Mouse (Mus musculus): ENCODE measurements around the gene Stxbp2. TPM values are rescaled to one million over a fixed set of nuclear protein-coding genes. Genes with fewer than 3 reads are reported as not detected.

Gene Stxbp2
- total and polyA plus RNA-seq, 3 experiments, result 181 to 514 (median 287) TPM

- Histone ChIP-seq H3K27me3 (ENCODE audit: insufficient read depth, low read length) (no peaks in the 10 kb centered on the region), H3K4me3 (ENCODE audit: low read depth, low read length) (no peak overlapping the region), H3K36me3 (replicated peaks) (peaks cover 56% of the 10 kb centered on the region), H3K4me1 (ENCODE audit: insufficient read depth, low read depth, low read length) (peaks cover 24% of the 10 kb centered on the region), H3K9me3 (replicated peaks) (no peaks in the 10 kb centered on the region)
- no peak for DNase-seq (ENCODE audit: low spot score)
- no peak for ATAC-seq (ENCODE audit: extremely low read depth, insufficient number of reproducible peaks, low FRiP score, poor library complexity, severe bottlenecking)
- TF ChIP-seq GATA1 (IDR thresholded peaks at IDR 0.05; ENCODE audit: borderline replicate concordance, low read length), result no peak
- TF ChIP-seq TAL1 (conservative IDR thresholded peaks at IDR 0.05; ENCODE audit: low read depth, low read length), result no peak
- TF ChIP-seq GATA2 (IDR thresholded peaks at IDR 0.05; ENCODE audit: borderline replicate concordance, low read depth, low read length), result no peak
- TF ChIP-seq CTCF (IDR thresholded peaks at IDR 0.05; ENCODE audit: low read depth, low read length), result no peak
- no peak for TF ChIP-seq POLR2AphosphoS5 (IDR thresholded peaks at IDR 0.05; ENCODE audit: insufficient replicate concordance, low read depth, low read length)
These were observed 51.7 kb downstream of the Stxbp2 start for GRCm38 (mm10) chr8:3682435-3682834.

- ATAC-seq (ENCODE audit: extremely low read depth, insufficient number of reproducible peaks, low FRiP score, poor library complexity, severe bottlenecking), result no peak
- TF ChIP-seq GATA1 (IDR thresholded peaks at IDR 0.05; ENCODE audit: borderline replicate concordance, low read length) (no peak), GATA2 (IDR thresholded peaks at IDR 0.05; ENCODE audit: borderline replicate concordance, low read depth, low read length) (no peak), CTCF (IDR thresholded peaks at IDR 0.05; ENCODE audit: low read depth, low read length) (no peak), TAL1 (conservative IDR thresholded peaks at IDR 0.05; ENCODE audit: low read depth, low read length) (no peak), POLR2AphosphoS5 (IDR thresholded peaks at IDR 0.05; ENCODE audit: insufficient replicate concordance, low read depth, low read length) (no peak)
- Histone ChIP-seq H3K27me3 (ENCODE audit: insufficient read depth, low read length) (peaks cover 4% of the 10 kb centered on the region; the same call in 1 of the 2 replicates), H3K9me3 (replicated peaks) (no peaks in the 10 kb centered on the region), H3K4me1 (ENCODE audit: insufficient read depth, low read depth, low read length) (peaks cover 17% of the 10 kb centered on the region), H3K4me3 (ENCODE audit: low read depth, low read length) (no peak overlapping the region), H3K36me3 (replicated peaks) (peaks cover 51% of the 10 kb centered on the region)
- no peak for DNase-seq (ENCODE audit: low spot score)
These were observed 52.8 kb downstream of the Stxbp2 start for GRCm38 (mm10) chr8:3683408-3684176.

GRCm38 (mm10) chr8:3684530-3684929, 53.8 kb downstream of the Stxbp2 start:
- Histone ChIP-seq H3K9me3 (replicated peaks) (no peaks in the 10 kb centered on the region), H3K4me1 (ENCODE audit: insufficient read depth, low read depth, low read length) (peaks cover 7% of the 10 kb centered on the region), H3K27me3 (ENCODE audit: insufficient read depth, low read length) (peaks cover 4% of the 10 kb centered on the region; the same call in 1 of the 2 replicates), H3K4me3 (ENCODE audit: low read depth, low read length) (no peak overlapping the region), H3K36me3 (replicated peaks) (peaks cover 42% of the 10 kb centered on the region)
- DNase-seq (ENCODE audit: low spot score) (no peak), ATAC-seq (ENCODE audit: extremely low read depth, insufficient number of reproducible peaks, low FRiP score, poor library complexity, severe bottlenecking) (no peak)
- no peak for TF ChIP-seq GATA1 (IDR thresholded peaks at IDR 0.05; ENCODE audit: borderline replicate concordance, low read length)
- no peak for TF ChIP-seq POLR2AphosphoS5 (IDR thresholded peaks at IDR 0.05; ENCODE audit: insufficient replicate concordance, low read depth, low read length)
- TF ChIP-seq TAL1 (conservative IDR thresholded peaks at IDR 0.05; ENCODE audit: low read depth, low read length), result no peak
- TF ChIP-seq GATA2 (IDR thresholded peaks at IDR 0.05; ENCODE audit: borderline replicate concordance, low read depth, low read length), result no peak
- no peak for TF ChIP-seq CTCF (IDR thresholded peaks at IDR 0.05; ENCODE audit: low read depth, low read length)

DNA sequence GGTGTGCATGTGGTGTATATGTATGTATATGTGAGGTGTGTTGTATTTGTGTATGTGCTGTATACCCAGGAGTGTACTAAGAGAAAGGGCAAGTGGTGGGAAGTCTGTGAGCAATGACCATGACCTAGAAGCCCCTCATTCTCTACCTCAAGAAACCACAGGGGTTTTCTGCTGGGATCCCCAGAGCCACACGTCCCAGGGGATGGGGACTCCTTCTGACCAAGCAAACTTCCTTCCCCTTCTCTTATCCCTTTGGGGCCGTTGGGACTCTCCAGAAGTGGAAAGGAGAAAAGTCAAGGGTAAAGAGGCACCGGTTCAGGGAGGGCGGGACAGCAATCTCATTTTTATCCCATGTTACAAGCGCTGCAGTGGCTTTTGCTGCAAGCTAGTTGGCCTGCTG, 54.7 kb downstream of the Stxbp2 start:
- no peak for ATAC-seq (ENCODE audit: extremely low read depth, insufficient number of reproducible peaks, low FRiP score, poor library complexity, severe bottlenecking)
- Histone ChIP-seq H3K4me3 (ENCODE audit: low read depth, low read length) (no peak overlapping the region), H3K36me3 (replicated peaks) (peaks cover 33% of the 10 kb centered on the region), H3K4me1 (ENCODE audit: insufficient read depth, low read depth, low read length) (no peaks in the 10 kb centered on the region), H3K27me3 (ENCODE audit: insufficient read depth, low read length) (peaks cover 8% of the 10 kb centered on the region; the same call in 1 of the 2 replicates), H3K9me3 (replicated peaks) (no peaks in the 10 kb centered on the region)
- TF ChIP-seq POLR2AphosphoS5 (IDR thresholded peaks at IDR 0.05; ENCODE audit: insufficient replicate concordance, low read depth, low read length) (no peak), GATA2 (IDR thresholded peaks at IDR 0.05; ENCODE audit: borderline replicate concordance, low read depth, low read length) (no peak), GATA1 (IDR thresholded peaks at IDR 0.05; ENCODE audit: borderline replicate concordance, low read length) (no peak), CTCF (IDR thresholded peaks at IDR 0.05; ENCODE audit: low read depth, low read length) (no peak), TAL1 (conservative IDR thresholded peaks at IDR 0.05; ENCODE audit: low read depth, low read length) (no peak)
- DNase-seq (ENCODE audit: low spot score), result no peak

DNA sequence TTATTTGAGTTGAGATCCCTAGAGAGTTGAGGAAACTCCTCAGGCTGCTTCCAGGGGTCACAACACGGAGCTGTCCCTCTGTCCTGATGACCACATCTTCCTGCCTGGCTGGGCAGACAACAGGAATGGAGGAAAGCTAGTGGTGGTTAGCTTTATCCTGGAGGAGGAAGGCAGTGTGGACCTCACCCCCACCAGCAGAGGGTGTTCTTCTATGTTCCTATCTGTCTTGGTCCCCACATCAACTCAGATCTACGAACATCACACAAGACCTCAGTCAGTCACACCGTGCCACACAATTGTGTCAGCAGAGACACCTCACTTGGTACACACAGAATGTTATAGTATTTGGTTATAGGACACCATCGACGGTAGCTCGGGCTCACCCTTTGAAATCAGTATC, 56.8 kb downstream of the Stxbp2 start:
- no peak for ATAC-seq (ENCODE audit: extremely low read depth, insufficient number of reproducible peaks, low FRiP score, poor library complexity, severe bottlenecking)

GRCm38 (mm10) chr8:3690774-3691173, 60.0 kb downstream of the Stxbp2 start:
- Histone ChIP-seq H3K27me3 (ENCODE audit: insufficient read depth, low read length) (peaks cover 8% of the 10 kb centered on the region; the same call in 1 of the 2 replicates), H3K9me3 (replicated peaks) (no peaks in the 10 kb centered on the region), H3K36me3 (replicated peaks) (no peaks in the 10 kb centered on the region), H3K4me3 (ENCODE audit: low read depth, low read length) (no peak overlapping the region), H3K4me1 (ENCODE audit: insufficient read depth, low read depth, low read length) (no peaks in the 10 kb centered on the region)
- ATAC-seq (ENCODE audit: extremely low read depth, insufficient number of reproducible peaks, low FRiP score, poor library complexity, severe bottlenecking), result no peak
- no peak for DNase-seq (ENCODE audit: low spot score)
- TF ChIP-seq GATA1 (IDR thresholded peaks at IDR 0.05; ENCODE audit: borderline replicate concordance, low read length) (no peak), POLR2AphosphoS5 (IDR thresholded peaks at IDR 0.05; ENCODE audit: insufficient replicate concordance, low read depth, low read length) (no peak), GATA2 (IDR thresholded peaks at IDR 0.05; ENCODE audit: borderline replicate concordance, low read depth, low read length) (no peak), TAL1 (conservative IDR thresholded peaks at IDR 0.05; ENCODE audit: low read depth, low read length) (no peak), CTCF (IDR thresholded peaks at IDR 0.05; ENCODE audit: low read depth, low read length) (no peak)

More for the DNA sequence above, 56.8 kb downstream of the Stxbp2 start:
- Histone ChIP-seq H3K4me1 (ENCODE audit: insufficient read depth, low read depth, low read length) (no peaks in the 10 kb centered on the region), H3K4me3 (ENCODE audit: low read depth, low read length) (no peak overlapping the region), H3K36me3 (replicated peaks) (peaks cover 12% of the 10 kb centered on the region), H3K27me3 (ENCODE audit: insufficient read depth, low read length) (peaks cover 8% of the 10 kb centered on the region; the same call in 1 of the 2 replicates), H3K9me3 (replicated peaks) (no peaks in the 10 kb centered on the region)
- no peak for TF ChIP-seq TAL1 (conservative IDR thresholded peaks at IDR 0.05; ENCODE audit: low read depth, low read length)
- TF ChIP-seq GATA1 (IDR thresholded peaks at IDR 0.05; ENCODE audit: borderline replicate concordance, low read length), result no peak
- DNase-seq (ENCODE audit: low spot score), result no peak

Other genes starting within 250 kb of the Stxbp2 start
- 13.0 and 13.1 TPM in 2 replicates for gene Arhgef18, start 237.9 kb upstream of the Stxbp2 start, total RNA-seq (2014; fragmentation: Nextera tagmentation)
- 12.4 and 13.3 TPM in 2 replicates for gene Arhgef18, start 237.9 kb upstream of the Stxbp2 start, total RNA-seq (2017)
- 37.6 and 47.7 TPM in 2 replicates for gene Arhgef18, start 237.9 kb upstream of the Stxbp2 start, polyA plus RNA-seq (2012)
- gene Pex11g, start 163.3 kb upstream of the Stxbp2 start, total RNA-seq (2014; fragmentation: Nextera tagmentation), result 5.0 and 5.6 TPM in 2 replicates
- 1.9 and 2.1 TPM in 2 replicates for gene Pex11g, start 163.3 kb upstream of the Stxbp2 start, total RNA-seq (2017)
- gene Pex11g, start 163.3 kb upstream of the Stxbp2 start, polyA plus RNA-seq (2012), result 1.1 and 1.2 TPM in 2 replicates
- gene Tex45, start 160.1 kb upstream of the Stxbp2 start, total RNA-seq (2014; fragmentation: Nextera tagmentation), result not detected in 2 replicates
- gene Tex45, start 160.1 kb upstream of the Stxbp2 start, total RNA-seq (2017), result 0.11 TPM in 1 of 2 replicates, not detected in the other
- gene Tex45, start 160.1 kb upstream of the Stxbp2 start, polyA plus RNA-seq (2012), result not detected in 2 replicates
- 25.7 and 26.6 TPM in 2 replicates for gene Zfp358, start 137.8 kb upstream of the Stxbp2 start, total RNA-seq (2014; fragmentation: Nextera tagmentation)
- 6.6 and 7.4 TPM in 2 replicates for gene Zfp358, start 137.8 kb upstream of the Stxbp2 start, total RNA-seq (2017)
- 19.2 and 22.7 TPM in 2 replicates for gene Zfp358, start 137.8 kb upstream of the Stxbp2 start, polyA plus RNA-seq (2012)
- gene Mcoln1, start 130.5 kb upstream of the Stxbp2 start, total RNA-seq (2014; fragmentation: Nextera tagmentation), result 42.4 and 43.6 TPM in 2 replicates
- gene Mcoln1, start 130.5 kb upstream of the Stxbp2 start, total RNA-seq (2017), result 41.5 and 46.9 TPM in 2 replicates
- gene Mcoln1, start 130.5 kb upstream of the Stxbp2 start, polyA plus RNA-seq (2012), result 144 and 171 TPM in 2 replicates
- gene Pnpla6, start 115.6 kb upstream of the Stxbp2 start, total RNA-seq (2014; fragmentation: Nextera tagmentation), result 39.8 and 61.5 TPM in 2 replicates
- gene Pnpla6, start 115.6 kb upstream of the Stxbp2 start, total RNA-seq (2017), result 33.9 and 34.3 TPM in 2 replicates
- gene Pnpla6, start 115.6 kb upstream of the Stxbp2 start, polyA plus RNA-seq (2012), result 21.4 and 25.1 TPM in 2 replicates
- not detected in 2 replicates for gene C330021F23Rik, start 63.0 kb upstream of the Stxbp2 start, total RNA-seq (2014; fragmentation: Nextera tagmentation)
- gene C330021F23Rik, start 63.0 kb upstream of the Stxbp2 start, total RNA-seq (2017), result 0.49 and 1.2 TPM in 2 replicates
- gene C330021F23Rik, start 63.0 kb upstream of the Stxbp2 start, polyA plus RNA-seq (2012), result not detected in 2 replicates
- not detected in 2 replicates for gene Camsap3, start 43.7 kb upstream of the Stxbp2 start, total RNA-seq (2014; fragmentation: Nextera tagmentation)
- gene Camsap3, start 43.7 kb upstream of the Stxbp2 start, total RNA-seq (2017), result not detected in 2 replicates
- not detected in 2 replicates for gene Camsap3, start 43.7 kb upstream of the Stxbp2 start, polyA plus RNA-seq (2012)
- gene Xab2, start 9.6 kb upstream of the Stxbp2 start, total RNA-seq (2014; fragmentation: Nextera tagmentation), result 35.4 and 38.8 TPM in 2 replicates
- 47.1 and 48.4 TPM in 2 replicates for gene Xab2, start 9.6 kb upstream of the Stxbp2 start, total RNA-seq (2017)
- gene Xab2, start 9.6 kb upstream of the Stxbp2 start, polyA plus RNA-seq (2012), result 47.9 and 48.9 TPM in 2 replicates
- gene Pet100, start 9.4 kb upstream of the Stxbp2 start, total RNA-seq (2014; fragmentation: Nextera tagmentation), result 25.8 and 52.9 TPM in 2 replicates
- gene Pet100, start 9.4 kb upstream of the Stxbp2 start, total RNA-seq (2017), result 116 and 136 TPM in 2 replicates
- gene Pet100, start 9.4 kb upstream of the Stxbp2 start, polyA plus RNA-seq (2012), result 17.7 and 22.2 TPM in 2 replicates
- gene Pcp2, start 5.4 kb upstream of the Stxbp2 start, total RNA-seq (2014; fragmentation: Nextera tagmentation), result not detected in 2 replicates
- 0.38 TPM in 1 of 2 replicates, not detected in the other for gene Pcp2, start 5.4 kb upstream of the Stxbp2 start, total RNA-seq (2017)
- not detected in 2 replicates for gene Pcp2, start 5.4 kb upstream of the Stxbp2 start, polyA plus RNA-seq (2012)
- gene Retn, start 24.8 kb downstream of the Stxbp2 start, total RNA-seq (2014; fragmentation: Nextera tagmentation), result not detected in 2 replicates
- not detected in 2 replicates for gene Retn, start 24.8 kb downstream of the Stxbp2 start, total RNA-seq (2017)
- gene Retn, start 24.8 kb downstream of the Stxbp2 start, polyA plus RNA-seq (2012), result not detected in 2 replicates
- gene Mcemp1, start 34.8 kb downstream of the Stxbp2 start, total RNA-seq (2014; fragmentation: Nextera tagmentation), result not detected in 2 replicates
- 0.11 TPM in 1 of 2 replicates, not detected in the other for gene Mcemp1, start 34.8 kb downstream of the Stxbp2 start, total RNA-seq (2017)
- gene Mcemp1, start 34.8 kb downstream of the Stxbp2 start, polyA plus RNA-seq (2012), result not detected in 2 replicates
- not detected in 2 replicates for gene Fcor, start 41.4 kb downstream of the Stxbp2 start, total RNA-seq (2014; fragmentation: Nextera tagmentation)
- not detected in 2 replicates for gene Fcor, start 41.4 kb downstream of the Stxbp2 start, total RNA-seq (2017)
- gene Fcor, start 41.4 kb downstream of the Stxbp2 start, polyA plus RNA-seq (2012), result not detected in 2 replicates
- gene Trappc5, start 45.3 kb downstream of the Stxbp2 start, total RNA-seq (2014; fragmentation: Nextera tagmentation), result 12.9 and 15.5 TPM in 2 replicates
- 22.3 and 24.4 TPM in 2 replicates for gene Trappc5, start 45.3 kb downstream of the Stxbp2 start, total RNA-seq (2017)
- gene Trappc5, start 45.3 kb downstream of the Stxbp2 start, polyA plus RNA-seq (2012), result 16.5 and 20.2 TPM in 2 replicates
- gene Fcer2a, start 63.2 kb downstream of the Stxbp2 start, total RNA-seq (2014; fragmentation: Nextera tagmentation), result not detected in 2 replicates
- gene Fcer2a, start 63.2 kb downstream of the Stxbp2 start, total RNA-seq (2017), result 0.06 TPM in 1 of 2 replicates, not detected in the other
- gene Fcer2a, start 63.2 kb downstream of the Stxbp2 start, polyA plus RNA-seq (2012), result not detected in 2 replicates
- not detected in 2 replicates for gene Clec4g, start 89.7 kb downstream of the Stxbp2 start, total RNA-seq (2014; fragmentation: Nextera tagmentation)
- 0.11 TPM in 1 of 2 replicates, not detected in the other for gene Clec4g, start 89.7 kb downstream of the Stxbp2 start, total RNA-seq (2017)
- not detected in 2 replicates for gene Clec4g, start 89.7 kb downstream of the Stxbp2 start, polyA plus RNA-seq (2012)
- not detected in 2 replicates for gene Cd209a, start 118.0 kb downstream of the Stxbp2 start, total RNA-seq (2014; fragmentation: Nextera tagmentation)
- gene Cd209a, start 118.0 kb downstream of the Stxbp2 start, total RNA-seq (2017), result 0.17 TPM in 1 of 2 replicates, not detected in the other
- not detected in 2 replicates for gene Cd209a, start 118.0 kb downstream of the Stxbp2 start, polyA plus RNA-seq (2012)
- gene Cd209e, start 223.4 kb downstream of the Stxbp2 start, total RNA-seq (2014; fragmentation: Nextera tagmentation), result not detected in 2 replicates
- not detected in 2 replicates for gene Cd209e, start 223.4 kb downstream of the Stxbp2 start, total RNA-seq (2017)
- not detected in 2 replicates for gene Cd209e, start 223.4 kb downstream of the Stxbp2 start, polyA plus RNA-seq (2012)
- not detected in 2 replicates for gene Cd209d, start 247.6 kb downstream of the Stxbp2 start, total RNA-seq (2014; fragmentation: Nextera tagmentation)
- not detected in 2 replicates for gene Cd209d, start 247.6 kb downstream of the Stxbp2 start, total RNA-seq (2017)
- gene Cd209d, start 247.6 kb downstream of the Stxbp2 start, polyA plus RNA-seq (2012), result not detected in 2 replicates

Measured in G1E (cell line).